In genomic region chr12:51708941-51709686, GRCm38 (mm10) we compare ENCODE assay signal across 9 mouse cellular contexts. TPM values are rescaled to one million over a fixed set of nuclear protein-coding genes. Genes with fewer than 3 reads are reported as not detected.
A peak's percentile ranks its signal among the peaks of the same experiment; 100 is the strongest.
DNase-seq lines count a peak whose midpoint lies in the region; ATAC-seq and TF ChIP-seq lines count a peak whose summit lies in the region.
"Had no signal": no experiment of that assay in that cellular context is flagged by ENCODE, and none has a peak within 500 bp of the region (broad histone marks: within the 10 kb centered on the region; RNA-seq: fewer than 3 reads in every experiment).

No protein-coding gene starts in this region.

- ATAC-seq in liver, embryonic 11.5 days (replicated peaks; ENCODE audit: low FRiP score): no peak
- ATAC-seq in megakaryocyte-erythroid progenitor cell, adult 5-6 weeks (replicated peaks; ENCODE audit: low FRiP score, low TSS enrichment, poor library complexity, severe bottlenecking): 0 out of 2 replicates have a peak, but pooled peaks have one; percentile 23
- no peak for ATAC-seq in hindbrain, embryonic 14.5 days (ENCODE audit: low FRiP score)

- H3K9me3 ChIP-seq in liver, embryonic 11.5 days (ENCODE audit: control insufficient read depth, low read length): no peaks in the 10 kb centered on the region
- no peaks in the 10 kb centered on the region for H3K9me3 ChIP-seq in hindbrain, embryonic 14.5 days (ENCODE audit: control insufficient read depth, low read length)
- H3K9me3 ChIP-seq: stomach, embryonic 15.5 days had no signal

- H3K36me3 ChIP-seq in liver, adult 2 months (ENCODE audit: control insufficient read depth, insufficient read depth, low read length): no peaks in the 10 kb centered on the region
- H3K36me3 ChIP-seq in liver, embryonic 11.5 days (ENCODE audit: control insufficient read depth, insufficient read depth, low read length): no peaks in the 10 kb centered on the region; the same call in 1 of the 2 replicates
- no peaks in the 10 kb centered on the region for H3K36me3 ChIP-seq in hindbrain, embryonic 14.5 days (replicated peaks; ENCODE audit: control insufficient read depth, insufficient read depth)
- H3K36me3 ChIP-seq: stomach, embryonic 15.5 days had no signal

- 0 out of 2 replicates have a peak, but pooled peaks cover 2% of the 10 kb centered on the region for H3K79me2 ChIP-seq in liver, adult 2 months (ENCODE audit: control insufficient read depth, insufficient read depth, low read length)

- no peak for DNase-seq in liver, adult 2 months (ENCODE audit: extremely low read depth, low read depth, low spot score)
- no peak for DNase-seq in liver, embryonic 11.5 days (ENCODE audit: low spot score)
- DNase-seq in frontal cortex, postnatal 14 days (ENCODE audit: low spot score in 2 of 2): peak; percentile 53 to 61
- DNase-seq in layer of hippocampus, adult 2 months (ENCODE audit: low spot score in 2 of 2): peak; percentile 81 to 87
- no peak for DNase-seq in urinary bladder, postnatal 4 days (ENCODE audit: low spot score in 2 of 2)
- DNase-seq in hindbrain, embryonic 14.5 days (ENCODE audit: low spot score): no peak
- DNase-seq in thymus, postnatal 0 days (ENCODE audit: low spot score): no peak

- no peak overlapping the region; the same call in 1 of the 2 replicates for H3K4me3 ChIP-seq in liver, adult 2 months (ENCODE audit: insufficient read depth, low read depth, low read length)
- no peak overlapping the region for H3K4me3 ChIP-seq in liver, embryonic 11.5 days (ENCODE audit: low read depth, low read length)
- H3K4me3 ChIP-seq in layer of hippocampus, adult 2 months: peak overlapping the region; percentile 15; the same call in 1 of the 2 replicates
- H3K4me3 ChIP-seq in hindbrain, embryonic 14.5 days (replicated peaks; ENCODE audit: low read length): no peak overlapping the region
- H3K4me3 ChIP-seq: stomach, embryonic 15.5 days had no signal

- H3K4me2 ChIP-seq in liver, embryonic 11.5 days: no peak overlapping the region
- H3K4me2 ChIP-seq in hindbrain, embryonic 14.5 days (replicated peaks): no peak overlapping the region
- H3K4me2 ChIP-seq: stomach, embryonic 15.5 days had no signal

- peak overlapping the region; percentile 16; the same call in 1 of the 2 replicates for H3K27ac ChIP-seq in liver, adult 2 months (replicated peaks; ENCODE audit: insufficient read depth, low read depth, low read length)
- no peak overlapping the region for H3K27ac ChIP-seq in liver, embryonic 11.5 days (ENCODE audit: low read depth, low read length)
- H3K27ac ChIP-seq in layer of hippocampus, adult 2 months: peak overlapping the region; percentile 62
- no peak overlapping the region for H3K27ac ChIP-seq in hindbrain, embryonic 14.5 days
- H3K27ac ChIP-seq: stomach, embryonic 15.5 days had no signal

- H3K4me1 ChIP-seq in liver, adult 2 months (ENCODE audit: control insufficient read depth, insufficient read depth, low read length): no peaks in the 10 kb centered on the region
- peaks cover 7% of the 10 kb centered on the region; the same call in 1 of the 2 replicates for H3K4me1 ChIP-seq in liver, embryonic 11.5 days (replicated peaks; ENCODE audit: control insufficient read depth, insufficient read depth, low read length)
- no peaks in the 10 kb centered on the region for H3K4me1 ChIP-seq in hindbrain, embryonic 14.5 days (replicated peaks; ENCODE audit: control insufficient read depth, insufficient read depth, low read length)

- TF ChIP-seq POLR2A in liver, adult 2 months (IDR thresholded peaks at IDR 0.05; ENCODE audit: extremely low read depth, insufficient read depth, low read length): no peak

- no peak overlapping the region for H3K9ac ChIP-seq in liver, adult 2 months (ENCODE audit: low read depth, low read length)
- no peak overlapping the region for H3K9ac ChIP-seq in liver, embryonic 11.5 days (ENCODE audit: low read depth, low read length)
- H3K9ac ChIP-seq in hindbrain, embryonic 14.5 days: no peak overlapping the region
- H3K9ac ChIP-seq: stomach, embryonic 15.5 days had no signal

- TF ChIP-seq CTCF in liver, adult 2 months (IDR thresholded peaks at IDR 0.05; ENCODE audit: low read depth, low read length): no peak
- no peak for TF ChIP-seq CTCF in layer of hippocampus, adult 2 months (conservative IDR thresholded peaks at IDR 0.05)

- 79% methylated on average over 14 of the region's 14 CpGs for WGBS in liver, adult 2 months
- 70% methylated on average over 14 of the region's 14 CpGs for WGBS in liver, embryonic 11.5 days
- 72% methylated on average over 14 of the region's 14 CpGs for WGBS in hindbrain, embryonic 14.5 days

- no peaks in the 10 kb centered on the region for H3K27me3 ChIP-seq in liver, adult 2 months (ENCODE audit: control insufficient read depth, insufficient read depth, low read length)
- no peaks in the 10 kb centered on the region for H3K27me3 ChIP-seq in liver, embryonic 11.5 days (replicated peaks; ENCODE audit: control insufficient read depth, insufficient read depth, low read length)
- H3K27me3 ChIP-seq in hindbrain, embryonic 14.5 days (ENCODE audit: control insufficient read depth, insufficient read depth, low read length): no peaks in the 10 kb centered on the region
- H3K27me3 ChIP-seq: stomach, embryonic 15.5 days had no signal

RNA-seq across cellular contexts. Expression of gene Strn3, which starts 17.4 kb away (rescaled TPM):
- total RNA-seq in liver, adult 2 months (2014; rRNA removed): 31.2 and 33.7 TPM in 2 replicates
- 6.8 and 7.3 TPM in 2 replicates for polyA plus RNA-seq in liver, adult 2 months (2012; rRNA removed)
- 30.3 and 31.0 TPM in 2 replicates for polyA plus RNA-seq in liver, embryonic 11.5 days (2014; fragmentation: Nextera tagmentation; extraction: Ambion mirVana)
- total RNA-seq in layer of hippocampus, adult 2 months (2021): 10 to 100 TPM; 90.6 to 92.0 TPM
- 40.2 and 46.4 TPM in 2 replicates for total RNA-seq in megakaryocyte-erythroid progenitor cell, adult 5-6 weeks (2014; fragmentation: Nextera tagmentation)
- total RNA-seq in megakaryocyte-erythroid progenitor cell, adult 5-6 weeks (2017): 60.6 and 67.3 TPM in 2 replicates
- 45.6 and 46.5 TPM in 2 replicates for polyA plus RNA-seq in hindbrain, embryonic 14.5 days (2014; fragmentation: Nextera tagmentation; extraction: Ambion mirVana)
- 27.3 and 31.2 TPM in 2 replicates for polyA plus RNA-seq in thymus, postnatal 0 days (2015; fragmentation: Nextera tagmentation; extraction: Ambion mirVana)

RNA-seq across cellular contexts. Expression of gene Ap4s1, which starts 18.3 kb away (rescaled TPM):
- 15.3 and 20.3 TPM in 2 replicates for total RNA-seq in liver, adult 2 months (2014; rRNA removed)
- 3.3 and 4.4 TPM in 2 replicates for polyA plus RNA-seq in liver, adult 2 months (2012; rRNA removed)
- 23.2 and 26.5 TPM in 2 replicates for polyA plus RNA-seq in liver, embryonic 11.5 days (2014; fragmentation: Nextera tagmentation; extraction: Ambion mirVana)
- total RNA-seq in layer of hippocampus, adult 2 months (2021): 10 to 100 TPM; 43.7 to 44.7 TPM
- 16.7 and 19.4 TPM in 2 replicates for total RNA-seq in megakaryocyte-erythroid progenitor cell, adult 5-6 weeks (2014; fragmentation: Nextera tagmentation)
- 15.0 and 23.5 TPM in 2 replicates for total RNA-seq in megakaryocyte-erythroid progenitor cell, adult 5-6 weeks (2017)
- 58.2 and 60.9 TPM in 2 replicates for polyA plus RNA-seq in hindbrain, embryonic 14.5 days (2014; fragmentation: Nextera tagmentation; extraction: Ambion mirVana)
- polyA plus RNA-seq in thymus, postnatal 0 days (2015; fragmentation: Nextera tagmentation; extraction: Ambion mirVana): 41.7 and 42.4 TPM in 2 replicates

Comparison
In these comparisons a context has a peak if more than half of its experiments do, and no peak if none do; other contexts are left out.
1. H3K27ac ChIP-seq: peak in liver, adult 2 months (single experiment) and layer of hippocampus, adult 2 months (single experiment); none in liver, embryonic 11.5 days (single experiment) and hindbrain, embryonic 14.5 days (single experiment).
2. DNase-seq: peak in frontal cortex, postnatal 14 days (2 of 2) and layer of hippocampus, adult 2 months (2 of 2); none in liver, adult 2 months (single experiment), liver, embryonic 11.5 days (single experiment), urinary bladder, postnatal 4 days (0 of 2), hindbrain, embryonic 14.5 days (single experiment) and thymus, postnatal 0 days (single experiment).